Mouse (Mus musculus): ENCODE measurements around the gene Prkn. TPM values are rescaled to one million over a fixed set of nuclear protein-coding genes. Genes with fewer than 3 reads are reported as not detected.

The Prkn gene
- total and polyA plus RNA-seq, 2 experiments from 2014 or later, result 6.2 to 6.8 TPM

DNA sequence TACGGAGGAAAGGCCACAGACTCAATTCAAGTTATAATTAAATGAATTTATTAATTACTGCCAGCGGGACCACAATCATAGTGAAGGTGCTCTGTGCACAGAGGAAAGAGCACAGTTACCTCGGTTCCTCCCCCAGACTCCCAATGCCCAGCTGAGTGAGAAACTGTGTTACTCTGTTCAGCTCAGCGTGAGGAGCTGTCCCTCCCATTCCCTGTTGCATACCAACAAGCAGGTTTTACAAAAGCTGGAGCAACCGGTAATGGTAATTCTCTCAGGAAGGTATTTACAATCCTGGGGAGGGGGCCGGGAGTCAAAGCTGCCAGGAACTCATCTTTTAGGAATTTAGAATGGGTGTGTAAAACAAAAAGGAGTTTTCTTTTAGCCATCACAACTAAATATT is 1207.3 kb downstream of the Prkn start:
- Histone ChIP-seq H3K9ac (no peak overlapping the region), H3K9me3 (ENCODE audit: low read length) (no peaks in the 10 kb centered on the region), H3K4me3 (ENCODE audit: low read depth, low read length) (no peak overlapping the region), H3K4me1 (ENCODE audit: insufficient read depth) (no peaks in the 10 kb centered on the region), H3K27me3 (ENCODE audit: insufficient read depth, low read length) (no peaks in the 10 kb centered on the region), H3K27ac (ENCODE audit: low read depth, low read length) (no peak overlapping the region), H3K36me3 (ENCODE audit: insufficient read depth) (no peaks in the 10 kb centered on the region), H3K4me2 (ENCODE audit: low read depth) (no peak overlapping the region)
- WGBS, result 34% methylated on average over 6 of the region's 6 CpGs
- DNase-seq, result no peak
- no peak for TF ChIP-seq CTCF (IDR thresholded peaks at IDR 0.05; ENCODE audit: low read depth)
- no peak for ATAC-seq

DNA sequence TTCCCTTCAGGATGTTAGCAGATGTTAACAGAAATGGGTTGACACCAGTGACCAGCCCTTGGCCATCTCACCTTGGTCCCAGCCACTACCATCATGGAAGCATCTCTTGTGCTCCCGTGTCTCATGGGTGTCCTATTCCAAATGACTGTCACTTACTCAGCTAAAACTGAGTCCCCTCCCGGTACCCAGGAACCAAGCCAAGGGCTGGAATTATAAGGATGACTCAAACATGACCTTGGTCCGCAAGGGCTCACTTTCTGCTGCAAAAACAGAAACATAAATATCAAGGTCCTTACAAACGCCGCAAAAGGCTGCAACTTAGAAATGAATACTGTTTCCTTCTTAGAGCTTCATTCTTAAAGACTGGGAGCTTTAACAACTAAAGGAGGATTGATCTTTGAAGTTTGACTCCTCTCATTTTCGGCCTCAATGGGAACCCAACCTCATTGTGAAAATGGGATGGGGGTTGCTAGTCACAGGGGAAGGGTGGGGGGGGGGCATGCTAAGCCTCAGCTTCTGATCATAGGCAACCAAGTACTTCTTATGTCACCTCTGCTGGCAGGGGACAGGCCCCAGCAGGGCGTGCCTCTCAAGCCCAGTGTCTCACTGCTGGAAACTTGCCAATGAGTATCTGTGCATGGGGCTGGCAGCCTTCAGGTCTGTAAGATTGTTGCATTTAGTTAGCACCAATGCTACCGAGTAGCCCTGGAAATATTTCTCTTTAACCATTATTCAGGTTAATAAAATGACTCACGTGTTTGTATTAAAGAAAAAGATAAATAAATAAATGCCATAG is 1208.7 kb downstream of the Prkn start:
- TF ChIP-seq CTCF (IDR thresholded peaks at IDR 0.05; ENCODE audit: low read depth), result no peak
- H3K9me3 ChIP-seq (ENCODE audit: low read length), result no peaks in the 10 kb centered on the region
- no peak overlapping the region for H3K4me2 ChIP-seq (ENCODE audit: low read depth)
- no peaks in the 10 kb centered on the region for H3K27me3 ChIP-seq (ENCODE audit: insufficient read depth, low read length)
- H3K9ac ChIP-seq, result no peak overlapping the region
- no peak overlapping the region for H3K27ac ChIP-seq (ENCODE audit: low read depth, low read length)
- H3K4me3 ChIP-seq (ENCODE audit: low read depth, low read length), result no peak overlapping the region
- DNase-seq (no peak), ATAC-seq (no peak)
- H3K4me1 ChIP-seq (ENCODE audit: insufficient read depth), result no peaks in the 10 kb centered on the region
- no peaks in the 10 kb centered on the region for H3K36me3 ChIP-seq (ENCODE audit: insufficient read depth)
- 64% methylated on average over 9 of the region's 9 CpGs for WGBS

DNA sequence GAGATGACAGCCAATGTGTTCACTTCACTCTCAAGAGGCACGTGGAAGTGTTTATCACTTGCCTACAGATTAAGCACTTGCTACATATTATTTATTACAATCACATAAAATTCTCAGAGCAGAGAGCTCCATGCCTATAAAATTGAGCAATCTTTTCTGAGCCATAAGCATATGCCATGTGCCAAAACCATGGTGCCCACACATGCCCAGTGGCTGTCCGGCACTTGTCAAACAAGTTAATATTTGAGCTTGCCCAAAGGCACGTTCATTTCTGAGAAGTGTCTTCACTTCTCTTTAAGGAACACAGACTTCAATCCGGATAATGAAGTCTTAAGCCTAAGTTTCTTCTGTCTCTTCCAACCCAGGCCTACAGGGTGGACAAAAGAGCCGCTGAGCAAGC is 1210.1 kb downstream of the Prkn start:
- Histone ChIP-seq H3K4me3 (ENCODE audit: low read depth, low read length) (no peak overlapping the region), H3K4me1 (ENCODE audit: insufficient read depth) (no peaks in the 10 kb centered on the region), H3K9me3 (ENCODE audit: low read length) (no peaks in the 10 kb centered on the region)

DNA sequence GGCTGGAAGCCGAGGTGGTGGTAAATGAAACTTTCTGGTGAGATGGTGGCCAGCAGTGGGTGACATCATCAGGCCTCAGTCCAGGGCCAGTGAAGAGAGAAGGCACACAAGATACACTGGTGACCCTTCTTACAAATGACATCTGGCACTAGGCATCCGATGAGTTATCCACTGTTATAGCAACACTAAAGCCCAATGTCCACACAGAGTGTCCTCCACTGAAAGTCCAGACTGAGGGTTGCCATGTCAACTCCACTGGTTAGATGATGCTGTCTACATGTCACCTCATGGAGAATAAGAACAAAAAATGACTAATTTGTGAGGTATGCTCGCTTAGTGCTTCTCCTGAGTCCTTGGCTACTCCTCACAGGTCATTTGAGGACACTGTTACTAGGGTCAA is 1210.8 kb downstream of the Prkn start:
- Histone ChIP-seq H3K27me3 (ENCODE audit: insufficient read depth, low read length) (no peaks in the 10 kb centered on the region), H3K4me2 (ENCODE audit: low read depth) (no peak overlapping the region), H3K9me3 (ENCODE audit: low read length) (no peaks in the 10 kb centered on the region), H3K4me3 (ENCODE audit: low read depth, low read length) (no peak overlapping the region), H3K4me1 (ENCODE audit: insufficient read depth) (no peaks in the 10 kb centered on the region), H3K9ac (no peak overlapping the region), H3K36me3 (ENCODE audit: insufficient read depth) (no peaks in the 10 kb centered on the region), H3K27ac (ENCODE audit: low read depth, low read length) (no peak overlapping the region)
- ATAC-seq, result no peak
- no peak for DNase-seq
- WGBS, result 79% methylated on average over 3 of the region's 3 CpGs
- TF ChIP-seq CTCF (IDR thresholded peaks at IDR 0.05; ENCODE audit: low read depth), result no peak

More for the DNA sequence above, 1210.1 kb downstream of the Prkn start:
- no peak for DNase-seq
- Histone ChIP-seq H3K27me3 (ENCODE audit: insufficient read depth, low read length) (no peaks in the 10 kb centered on the region), H3K4me2 (ENCODE audit: low read depth) (no peak overlapping the region), H3K36me3 (ENCODE audit: insufficient read depth) (no peaks in the 10 kb centered on the region), H3K27ac (ENCODE audit: low read depth, low read length) (no peak overlapping the region), H3K9ac (no peak overlapping the region)
- no peak for TF ChIP-seq CTCF (IDR thresholded peaks at IDR 0.05; ENCODE audit: low read depth)
- ATAC-seq, result no peak
- 91% methylated on average over 5 of the region's 5 CpGs for WGBS

DNA sequence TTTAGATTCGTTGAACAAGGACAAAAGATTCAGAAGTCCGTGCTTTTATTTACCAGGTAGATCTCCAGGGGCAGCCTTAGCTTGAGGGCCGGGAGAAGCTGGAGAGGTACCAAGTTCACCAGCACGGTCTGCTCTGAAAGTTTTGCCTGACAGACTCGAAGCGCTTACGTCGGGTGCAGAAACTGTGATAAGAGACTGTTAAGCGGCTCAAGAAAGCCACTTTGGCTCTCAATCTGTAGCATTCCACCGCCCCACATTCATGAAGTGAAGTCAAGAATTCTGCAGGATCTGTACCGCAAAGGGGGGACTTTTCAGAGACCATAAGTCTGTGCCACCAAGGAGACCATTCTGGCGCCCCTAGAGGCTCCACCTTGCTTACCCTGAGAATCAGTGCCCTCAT is 1212.5 kb downstream of the Prkn start:
- H3K4me3 ChIP-seq (ENCODE audit: low read depth, low read length), result no peak overlapping the region
- H3K27me3 ChIP-seq (ENCODE audit: insufficient read depth, low read length), result no peaks in the 10 kb centered on the region
- H3K4me1 ChIP-seq (ENCODE audit: insufficient read depth), result no peaks in the 10 kb centered on the region
- no peak overlapping the region for H3K9ac ChIP-seq
- WGBS, result 72% methylated on average over 12 of the region's 12 CpGs
- no peak overlapping the region for H3K4me2 ChIP-seq (ENCODE audit: low read depth)
- DNase-seq (no peak), ATAC-seq (no peak)
- no peak for TF ChIP-seq CTCF (IDR thresholded peaks at IDR 0.05; ENCODE audit: low read depth)
- H3K9me3 ChIP-seq (ENCODE audit: low read length), result no peaks in the 10 kb centered on the region
- no peak overlapping the region for H3K27ac ChIP-seq (ENCODE audit: low read depth, low read length)
- H3K36me3 ChIP-seq (ENCODE audit: insufficient read depth), result no peaks in the 10 kb centered on the region

DNA sequence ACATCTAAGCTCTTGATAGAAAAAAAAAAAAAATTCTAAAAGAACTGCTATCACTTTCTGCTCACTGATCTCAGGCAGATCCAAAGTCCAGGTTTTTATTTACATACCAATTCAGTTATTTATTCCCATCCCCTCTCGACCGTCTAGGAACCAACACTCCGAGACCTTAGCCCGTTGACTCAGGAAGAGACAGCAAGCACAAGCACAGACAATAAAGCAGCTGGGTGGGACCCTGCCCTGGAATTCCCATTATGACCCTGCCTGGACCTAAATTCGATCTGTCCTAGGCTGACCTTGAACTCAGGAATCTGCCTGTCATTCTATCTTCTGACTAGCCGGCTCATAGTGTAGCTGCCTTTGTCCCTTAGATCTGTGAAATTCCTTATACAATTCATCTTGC is 1218.9 kb downstream of the Prkn start:
- Histone ChIP-seq H3K27ac (ENCODE audit: low read depth, low read length) (no peak overlapping the region), H3K9me3 (ENCODE audit: low read length) (no peaks in the 10 kb centered on the region), H3K9ac (no peak overlapping the region), H3K4me3 (ENCODE audit: low read depth, low read length) (no peak overlapping the region), H3K36me3 (ENCODE audit: insufficient read depth) (no peaks in the 10 kb centered on the region), H3K27me3 (ENCODE audit: insufficient read depth, low read length) (no peaks in the 10 kb centered on the region), H3K4me1 (ENCODE audit: insufficient read depth) (no peaks in the 10 kb centered on the region), H3K4me2 (ENCODE audit: low read depth) (no peak overlapping the region)
- ATAC-seq, result no peak
- no peak for TF ChIP-seq CTCF (IDR thresholded peaks at IDR 0.05; ENCODE audit: low read depth)
- 91% methylated on average over 6 of the region's 6 CpGs for WGBS
- DNase-seq, result no peak

DNA sequence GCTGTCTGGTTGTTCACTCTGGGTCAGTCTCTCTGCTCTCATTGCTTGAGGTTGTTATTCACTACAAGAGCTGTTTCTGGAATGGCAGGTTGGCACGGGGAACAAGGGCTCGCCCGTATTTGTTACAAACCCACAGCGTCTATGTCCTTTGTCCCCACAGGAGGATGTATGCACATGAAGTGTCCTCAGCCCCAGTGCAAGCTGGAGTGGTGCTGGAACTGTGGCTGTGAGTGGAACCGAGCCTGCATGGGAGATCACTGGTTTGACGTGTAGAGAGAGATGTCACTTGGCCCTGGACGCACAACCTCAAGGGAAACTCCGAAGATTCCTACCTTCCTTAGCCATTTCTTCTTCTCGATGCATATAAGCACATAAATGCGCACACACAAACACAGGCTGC is 1221.2 kb downstream of the Prkn start:
- Histone ChIP-seq H3K4me2 (ENCODE audit: low read depth) (no peak overlapping the region), H3K9me3 (ENCODE audit: low read length) (no peaks in the 10 kb centered on the region), H3K27ac (ENCODE audit: low read depth, low read length) (no peak overlapping the region), H3K4me1 (ENCODE audit: insufficient read depth) (no peaks in the 10 kb centered on the region), H3K4me3 (ENCODE audit: low read depth, low read length) (no peak overlapping the region), H3K27me3 (ENCODE audit: insufficient read depth, low read length) (no peaks in the 10 kb centered on the region), H3K9ac (no peak overlapping the region), H3K36me3 (ENCODE audit: insufficient read depth) (no peaks in the 10 kb centered on the region)
- ATAC-seq (no peak), DNase-seq (no peak)
- 88% methylated on average over 10 of the region's 10 CpGs for WGBS
- TF ChIP-seq CTCF (IDR thresholded peaks at IDR 0.05; ENCODE audit: low read depth), result no peak

Data from forebrain, postnatal 0 days (tissue).